Mouse (Mus musculus): ENCODE measurements around the gene Cst3.

Gene Cst3

DNA sequence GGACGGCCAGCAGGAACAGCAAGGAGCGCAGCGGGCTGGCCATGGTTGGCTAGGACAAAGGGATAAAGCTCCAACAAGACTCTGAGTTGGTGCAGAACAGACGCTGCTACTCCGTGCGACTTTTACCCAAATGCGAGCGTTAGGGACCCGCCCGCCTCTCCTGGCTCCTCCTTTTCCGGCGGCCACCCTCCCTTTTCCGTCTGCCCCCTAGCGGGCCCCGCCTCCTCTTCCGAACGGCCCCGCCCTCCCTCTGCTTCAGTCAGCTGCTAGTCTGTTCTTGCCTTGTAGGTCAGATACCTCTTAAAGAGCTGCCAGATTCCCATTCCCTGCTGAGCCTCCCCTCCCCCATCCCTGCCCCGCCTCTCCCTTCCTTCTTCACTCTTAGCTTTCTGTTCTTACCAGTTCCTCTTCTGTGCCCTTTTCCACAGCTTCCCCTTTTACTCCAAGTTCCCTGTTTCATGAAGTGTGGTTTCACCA lies at the start of gene Cst3:
TSS of gene Cst3 (minus strand) at position 358 of the 477 bp plus-strand sequence.
- DNase-seq = peak; percentile 97

GRCm38 (mm10) chr2:148902286-148902685 lies 26.8 kb upstream of the Cst3 start:
- DNase-seq = peak; percentile 70

DNA sequence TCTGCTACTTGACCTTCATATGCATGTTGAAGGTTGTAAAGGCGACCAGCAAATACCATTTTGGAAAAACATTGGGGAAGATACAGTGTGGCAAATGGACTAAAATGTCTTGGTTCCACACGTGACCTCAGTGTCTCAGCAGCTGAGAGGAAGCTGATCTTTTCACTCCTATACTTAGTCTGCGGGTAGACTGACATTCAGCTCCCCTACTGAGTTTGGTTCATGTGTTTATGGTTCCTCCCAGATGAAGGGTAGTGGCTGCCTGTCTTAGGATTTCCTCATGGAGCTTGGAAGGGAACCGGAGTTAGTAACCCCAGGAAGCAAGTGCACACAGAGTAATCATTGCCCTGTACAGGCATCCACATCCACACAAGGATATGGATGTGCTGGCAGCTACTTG lies 24.8 kb upstream of the Cst3 start:
- no peak for DNase-seq

DNA sequence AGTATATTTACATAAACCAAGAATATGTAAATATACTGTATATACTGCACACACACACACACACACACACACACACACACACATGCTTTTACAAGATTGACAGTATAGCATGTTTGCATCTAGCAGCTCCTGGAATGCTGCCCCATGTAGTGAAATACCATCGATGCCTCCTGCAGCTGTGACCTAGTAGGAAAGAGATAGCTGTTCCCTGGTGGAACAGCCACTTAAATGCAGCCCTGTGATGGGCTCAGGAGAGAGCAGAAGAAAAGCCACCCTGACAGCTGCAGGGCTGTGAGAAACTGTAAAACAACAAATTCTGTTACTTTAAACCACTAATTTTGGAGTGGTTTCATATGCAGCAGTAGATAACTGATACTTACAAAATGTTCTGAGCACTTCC lies 20.7 kb upstream of the Cst3 start:
- no peak for DNase-seq

DNA sequence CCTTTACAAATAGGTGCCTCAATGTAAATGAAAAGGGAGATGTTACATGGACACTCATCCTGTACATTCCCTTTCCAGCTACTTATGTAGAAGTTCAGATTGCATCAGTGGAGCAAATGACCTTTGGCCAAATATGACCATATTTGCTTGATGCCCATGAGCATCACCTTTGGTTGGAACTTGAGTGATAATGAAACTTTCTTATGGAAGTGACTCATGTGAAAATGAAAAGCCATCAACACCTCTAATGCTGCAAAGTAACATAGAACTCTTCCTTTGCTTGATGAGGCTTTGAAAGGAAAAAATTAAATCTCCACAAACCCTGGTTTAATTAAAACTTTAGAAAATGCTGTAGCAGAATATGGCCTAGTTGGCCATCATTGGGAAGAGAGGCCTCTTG lies 17.6 kb upstream of the Cst3 start:
- no peak for DNase-seq

GRCm38 (mm10) chr2:148890021-148890851 lies 14.7 kb upstream of the Cst3 start:
- DNase-seq = no peak

DNA sequence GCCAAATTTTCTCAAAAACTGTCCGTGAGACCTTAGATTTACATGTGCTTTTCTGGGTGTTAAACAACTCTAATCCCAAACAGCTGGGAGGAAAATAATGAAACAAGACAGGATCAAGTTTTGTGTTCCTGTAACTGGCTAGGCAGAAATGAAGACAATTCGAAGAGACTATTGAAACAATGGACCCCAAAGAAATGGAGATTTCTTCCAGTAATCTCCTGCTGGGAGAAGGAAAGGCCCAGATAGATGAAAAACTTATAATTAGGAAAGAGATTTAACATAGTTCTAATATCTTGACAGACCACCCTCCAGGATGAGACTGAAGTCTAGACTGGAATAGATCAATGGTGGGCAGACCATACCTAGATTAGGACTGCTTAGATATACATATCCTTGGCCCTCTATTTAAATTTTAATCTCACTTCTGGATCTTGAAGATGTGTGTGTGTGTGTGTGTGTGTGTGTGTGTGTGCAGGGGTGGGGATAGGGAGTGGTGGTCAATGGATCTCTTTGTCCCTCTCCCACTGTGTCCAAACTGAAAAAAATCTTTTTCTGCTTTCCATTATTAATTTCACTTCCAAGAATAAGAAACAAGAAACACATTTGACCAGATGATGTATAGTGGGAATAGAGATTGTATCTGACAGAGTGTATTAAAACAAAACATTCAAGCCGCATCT lies 14.0 kb upstream of the Cst3 start:
- no peak for DNase-seq

- no peak for DNase-seq
Measured at GRCm38 (mm10) chr2:148888872-148889271, 13.4 kb upstream of the Cst3 start.

GRCm38 (mm10) chr2:148884738-148885137 lies 9.2 kb upstream of the Cst3 start:
- DNase-seq = no peak

DNA sequence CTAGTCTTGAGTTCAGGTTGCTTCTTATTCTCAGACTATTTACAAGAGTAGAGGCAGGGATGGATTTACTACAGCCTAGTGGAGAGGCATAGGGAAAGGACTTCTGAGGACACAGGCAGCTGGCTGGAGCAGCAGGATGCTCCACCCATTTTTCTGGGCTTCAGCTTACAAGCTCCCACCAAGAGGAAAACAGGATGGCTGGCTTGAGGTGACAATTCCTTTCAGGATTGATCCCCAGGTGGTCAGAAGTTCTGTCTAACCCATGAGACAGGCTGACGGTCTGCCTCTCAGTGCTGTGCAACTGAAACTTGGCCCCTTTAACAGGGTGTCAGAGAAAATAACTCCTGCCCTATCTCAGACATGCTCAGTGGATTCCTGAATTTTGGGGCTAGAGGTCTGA lies 3.7 kb upstream of the Cst3 start:
- DNase-seq = peak; percentile 56

GRCm38 (mm10) chr2:148878641-148879130 lies 3.2 kb upstream of the Cst3 start:
- no peak for DNase-seq

DNA sequence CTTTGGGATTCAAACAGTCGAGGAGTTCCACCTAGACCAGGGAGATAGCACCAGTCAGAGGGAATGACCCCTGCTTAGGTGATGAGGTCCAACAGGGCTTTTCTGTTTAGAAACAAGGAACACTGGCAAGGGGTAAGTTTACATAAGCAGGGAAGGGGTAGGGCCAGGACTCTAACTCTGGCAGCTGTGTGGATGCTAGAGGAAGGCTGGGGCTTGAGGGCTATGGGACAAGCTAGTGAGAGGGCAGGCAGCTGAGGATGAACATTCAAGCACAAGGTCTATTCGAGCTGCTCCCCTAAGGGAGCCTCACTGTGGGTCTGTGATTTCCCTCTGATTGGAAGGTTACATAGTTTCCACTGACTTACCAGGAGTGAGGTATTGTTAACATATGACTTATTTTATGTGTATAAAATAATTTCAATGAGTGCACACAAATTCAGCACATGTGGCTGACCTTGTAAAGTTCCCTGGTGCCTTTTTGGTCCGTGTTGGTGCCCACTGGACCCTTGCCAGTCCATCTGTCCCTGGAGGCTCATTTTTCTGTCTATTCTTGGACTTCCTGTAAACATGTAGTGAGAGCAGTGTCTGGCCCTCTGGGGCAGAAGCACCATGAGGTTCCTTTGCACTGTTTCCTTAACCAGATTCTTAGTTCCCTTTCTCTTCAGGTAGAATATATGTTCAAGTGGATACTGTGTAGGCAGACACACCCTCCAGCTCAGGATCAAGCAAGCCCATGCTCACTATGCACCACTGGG lies 1.7 kb upstream of the Cst3 start:
- DNase-seq = peak; percentile 71

DNA sequence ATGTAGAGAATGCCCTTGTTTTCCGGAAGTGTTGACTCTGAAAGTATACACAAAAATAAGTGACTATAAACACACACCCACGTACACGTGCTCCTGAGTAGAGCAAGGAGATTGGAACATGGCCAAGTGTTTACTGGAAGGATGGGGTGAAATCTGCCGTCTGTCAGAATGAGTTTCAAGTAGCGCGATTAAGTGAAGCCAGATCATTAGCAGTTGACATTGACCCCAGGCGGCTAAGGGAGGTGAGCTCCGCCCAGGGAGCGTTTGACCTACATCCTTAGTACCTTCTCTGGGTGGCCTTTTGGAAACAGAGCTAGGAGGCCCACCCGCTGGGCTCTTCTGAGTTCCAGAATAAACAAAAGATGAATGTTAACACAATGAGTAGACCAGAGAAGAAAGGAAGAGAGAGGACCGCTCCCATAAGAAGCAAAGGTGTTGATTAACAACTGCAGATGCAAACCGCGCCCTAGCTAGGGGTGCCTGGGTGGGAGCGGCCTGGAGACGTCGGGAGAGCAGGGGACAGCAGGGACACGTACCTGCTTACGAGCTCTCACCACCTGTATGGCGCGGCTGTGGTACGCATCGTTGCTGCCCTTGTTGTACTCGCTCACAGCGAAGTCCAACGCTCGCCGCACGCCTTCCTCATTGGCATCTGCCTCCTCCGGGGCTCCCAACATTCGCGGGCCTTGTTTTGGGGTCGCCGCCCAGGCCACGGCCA lies 716 bp downstream of the Cst3 start:
- DNase-seq = peak; percentile 51

- DNase-seq = no peak
Measured at GRCm38 (mm10) chr2:148874224-148874616, 1.3 kb downstream of the Cst3 start.

GRCm38 (mm10) chr2:148872860-148873259 lies 2.6 kb downstream of the Cst3 start:
- DNase-seq = no peak

GRCm38 (mm10) chr2:148870526-148870925 lies 5.0 kb downstream of the Cst3 start:
- no peak for DNase-seq

DNA sequence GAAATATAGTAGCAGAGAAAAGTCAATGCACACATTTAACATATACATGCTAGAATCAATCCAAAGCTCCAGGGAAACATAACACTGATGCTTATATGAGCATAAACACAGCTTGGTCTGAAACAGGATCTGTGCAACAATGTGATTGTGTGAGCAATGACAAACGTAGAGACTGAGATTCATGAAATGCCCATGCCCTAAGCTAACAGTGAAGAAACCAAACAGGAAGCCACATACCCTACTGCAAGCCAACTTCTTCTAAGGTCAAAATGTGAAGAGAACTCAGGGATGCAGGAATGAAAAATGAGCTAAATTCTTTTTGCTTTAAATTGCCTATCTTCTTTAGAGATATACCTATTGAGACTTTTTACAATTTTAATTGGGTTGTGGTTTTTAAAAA lies 6.5 kb downstream of the Cst3 start:
- no peak for DNase-seq

- DNase-seq = no peak
Measured at GRCm38 (mm10) chr2:148864966-148865365, 10.5 kb downstream of the Cst3 start, which contains the start of gene 9230104L09Rik. Gene 9230104L09Rik, minus strand, starts transcription at chr2:148865038.

- DNase-seq = no peak
Measured at GRCm38 (mm10) chr2:148861693-148862092, 13.8 kb downstream of the Cst3 start.

DNA sequence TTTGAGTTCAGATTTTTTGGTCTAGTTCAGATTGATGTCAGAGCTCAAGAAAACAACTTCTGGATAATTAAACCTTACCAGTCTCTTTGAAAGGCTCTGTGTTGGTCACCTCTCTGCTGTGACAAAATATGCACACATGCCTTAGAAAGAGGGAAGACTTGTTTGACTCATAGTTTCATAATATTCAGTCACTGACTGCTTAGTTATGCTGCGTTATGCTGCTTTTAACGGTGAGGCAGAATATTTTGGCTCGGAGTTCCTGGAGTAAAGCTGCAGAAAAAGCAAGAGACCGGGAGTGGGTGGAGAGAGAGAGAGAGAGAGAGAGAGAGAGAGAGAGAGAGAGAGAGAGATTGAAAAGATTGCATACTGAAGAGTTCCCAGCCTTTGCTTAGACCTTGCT lies 14.5 kb downstream of the Cst3 start:
- DNase-seq = no peak

DNA sequence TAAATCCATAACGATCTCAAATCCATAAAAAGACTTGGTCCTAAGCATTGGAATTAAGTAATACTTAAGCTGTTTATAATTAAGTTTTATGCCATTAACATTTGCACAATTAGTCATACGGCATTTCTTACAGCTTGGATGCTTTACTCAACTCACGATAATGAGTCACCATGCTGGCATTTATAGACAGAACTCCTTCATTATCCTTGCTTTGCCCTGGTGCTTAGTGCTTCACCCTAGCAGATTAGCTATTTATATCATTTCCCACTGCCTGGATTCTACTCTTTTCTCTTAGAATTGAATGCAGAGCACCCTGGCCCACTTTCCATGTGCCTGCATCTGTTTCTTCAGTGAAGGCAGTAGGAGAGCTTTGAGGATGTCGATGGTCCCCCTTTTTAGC lies 18.0 kb downstream of the Cst3 start:
- no peak for DNase-seq

DNA sequence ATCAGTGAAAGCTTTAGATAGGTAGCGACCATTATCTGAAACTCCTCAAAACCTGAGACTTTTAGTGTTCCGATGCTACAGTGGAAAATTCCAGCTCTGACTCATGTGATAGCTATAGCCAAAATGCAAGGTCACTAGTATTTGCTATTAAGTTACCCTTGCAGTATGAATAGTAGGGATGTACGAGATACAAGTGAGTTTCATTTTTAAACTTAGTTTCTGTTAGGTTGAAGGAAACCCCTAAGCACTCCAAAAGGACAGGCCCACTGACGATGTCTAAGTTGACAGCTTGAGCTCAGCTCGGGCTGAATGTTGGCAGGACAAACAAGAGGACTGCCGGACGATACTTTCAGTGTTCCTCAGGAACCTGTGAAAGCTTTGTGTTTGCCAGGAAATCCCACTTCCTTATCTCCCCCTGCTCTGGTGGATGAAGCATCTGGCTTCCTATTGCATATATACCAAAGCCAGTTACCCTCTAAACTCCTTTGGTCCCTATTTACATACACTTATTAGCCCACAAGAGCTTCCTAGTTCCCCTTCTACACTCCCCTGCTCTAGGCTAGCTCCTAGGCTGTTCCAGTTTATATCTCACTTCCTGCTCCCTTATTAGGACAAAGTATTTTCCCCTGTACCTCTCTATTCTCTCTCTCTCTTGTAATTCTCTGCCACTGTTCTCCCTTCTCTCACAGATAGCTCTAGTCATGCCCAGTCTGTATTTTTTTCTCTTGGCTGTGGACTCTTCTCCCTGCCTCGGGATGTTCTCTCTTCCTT lies 18.7 kb downstream of the Cst3 start:
- no peak for DNase-seq
